Mouse (Mus musculus): ENCODE data around the gene Lrrc8c. TPM values are rescaled to one million over a fixed set of nuclear protein-coding genes. Genes with fewer than 3 reads are reported as not detected.

Gene Lrrc8c
- polyA plus RNA-seq, 1 experiment from 2014 or later: 20.1 TPM

- 74% methylated on average over 5 of the region's 5 CpGs for WGBS
- Histone ChIP-seq H3K27ac (ENCODE audit: low read length) (no peak overlapping the region), H3K9ac (ENCODE audit: low read length) (no peak overlapping the region), H3K4me1 (ENCODE audit: control insufficient read depth, insufficient read depth, low read length) (peaks cover 7% of the 10 kb centered on the region), H3K27me3 (ENCODE audit: control insufficient read depth, insufficient read depth, low read length) (no peaks in the 10 kb centered on the region), H3K9me3 (replicated peaks; ENCODE audit: control insufficient read depth, low read length) (no peaks in the 10 kb centered on the region), H3K4me3 (ENCODE audit: low read length) (no peak overlapping the region), H3K36me3 (ENCODE audit: control insufficient read depth, insufficient read depth) (peaks cover 5% of the 10 kb centered on the region), H3K4me2 (ENCODE audit: low read depth, low read length) (no peak overlapping the region)
- no peak for ATAC-seq (replicated peaks; ENCODE audit: extremely low read depth, insufficient read depth, low FRiP score)
Observed at GRCm38 (mm10) chr5:105574835-105575234, 55.6 kb downstream of the Lrrc8c start.

GRCm38 (mm10) chr5:105575839-105576238 lies 56.7 kb downstream of the Lrrc8c start:
- no peaks in the 10 kb centered on the region for H3K27me3 ChIP-seq (ENCODE audit: control insufficient read depth, insufficient read depth, low read length)
- no peak overlapping the region for H3K9ac ChIP-seq (ENCODE audit: low read length)
- H3K4me2 ChIP-seq (ENCODE audit: low read depth, low read length): no peak overlapping the region
- WGBS: 34% methylated on average over 6 of the region's 6 CpGs
- no peak overlapping the region for H3K27ac ChIP-seq (ENCODE audit: low read length)
- no peaks in the 10 kb centered on the region for H3K9me3 ChIP-seq (replicated peaks; ENCODE audit: control insufficient read depth, low read length)
- H3K4me3 ChIP-seq (ENCODE audit: low read length): no peak overlapping the region
- no peak for ATAC-seq (replicated peaks; ENCODE audit: extremely low read depth, insufficient read depth, low FRiP score)
- H3K36me3 ChIP-seq (ENCODE audit: control insufficient read depth, insufficient read depth): peaks cover 8% of the 10 kb centered on the region
- peaks cover 7% of the 10 kb centered on the region for H3K4me1 ChIP-seq (ENCODE audit: control insufficient read depth, insufficient read depth, low read length)

- H3K4me1 ChIP-seq (ENCODE audit: control insufficient read depth, insufficient read depth, low read length): peaks cover 11% of the 10 kb centered on the region
- H3K4me2 ChIP-seq (ENCODE audit: low read depth, low read length): no peak overlapping the region
- 59% methylated on average over 10 of the region's 10 CpGs for WGBS
- no peaks in the 10 kb centered on the region for H3K9me3 ChIP-seq (replicated peaks; ENCODE audit: control insufficient read depth, low read length)
- no peak overlapping the region for H3K9ac ChIP-seq (ENCODE audit: low read length)
- H3K36me3 ChIP-seq (ENCODE audit: control insufficient read depth, insufficient read depth): peaks cover 8% of the 10 kb centered on the region
- H3K27ac ChIP-seq (ENCODE audit: low read length): no peak overlapping the region
- ATAC-seq (replicated peaks; ENCODE audit: extremely low read depth, insufficient read depth, low FRiP score): no peak
- H3K27me3 ChIP-seq (ENCODE audit: control insufficient read depth, insufficient read depth, low read length): no peaks in the 10 kb centered on the region
- H3K4me3 ChIP-seq (ENCODE audit: low read length): no peak overlapping the region
Observed at GRCm38 (mm10) chr5:105580909-105581308, 61.7 kb downstream of the Lrrc8c start.

- H3K27me3 ChIP-seq (ENCODE audit: control insufficient read depth, insufficient read depth, low read length): no peaks in the 10 kb centered on the region
- H3K9me3 ChIP-seq (replicated peaks; ENCODE audit: control insufficient read depth, low read length): no peaks in the 10 kb centered on the region
- no peak for ATAC-seq (replicated peaks; ENCODE audit: extremely low read depth, insufficient read depth, low FRiP score)
- 62% methylated on average over 4 of the region's 4 CpGs for WGBS
- no peak overlapping the region for H3K9ac ChIP-seq (ENCODE audit: low read length)
- H3K27ac ChIP-seq (ENCODE audit: low read length): peak overlapping the region; percentile 85
- peaks cover 2% of the 10 kb centered on the region; the same call in 1 of the 2 replicates for H3K36me3 ChIP-seq (ENCODE audit: control insufficient read depth, insufficient read depth)
- peaks cover 14% of the 10 kb centered on the region for H3K4me1 ChIP-seq (ENCODE audit: control insufficient read depth, insufficient read depth, low read length)
- no peak overlapping the region for H3K4me2 ChIP-seq (ENCODE audit: low read depth, low read length)
- no peak overlapping the region for H3K4me3 ChIP-seq (ENCODE audit: low read length)
Observed at GRCm38 (mm10) chr5:105585929-105586328, 66.7 kb downstream of the Lrrc8c start.

GRCm38 (mm10) chr5:105586655-105587054 lies 67.5 kb downstream of the Lrrc8c start:
- H3K9ac ChIP-seq (ENCODE audit: low read length): no peak overlapping the region
- peaks cover 14% of the 10 kb centered on the region for H3K4me1 ChIP-seq (ENCODE audit: control insufficient read depth, insufficient read depth, low read length)
- no peaks in the 10 kb centered on the region for H3K27me3 ChIP-seq (ENCODE audit: control insufficient read depth, insufficient read depth, low read length)
- no peaks in the 10 kb centered on the region for H3K36me3 ChIP-seq (ENCODE audit: control insufficient read depth, insufficient read depth)
- ATAC-seq (replicated peaks; ENCODE audit: extremely low read depth, insufficient read depth, low FRiP score): peak; percentile 71
- no peak overlapping the region for H3K4me3 ChIP-seq (ENCODE audit: low read length)
- H3K9me3 ChIP-seq (replicated peaks; ENCODE audit: control insufficient read depth, low read length): no peaks in the 10 kb centered on the region
- no peak overlapping the region for H3K4me2 ChIP-seq (ENCODE audit: low read depth, low read length)
- WGBS: 57% methylated on average over 5 of the region's 5 CpGs
- H3K27ac ChIP-seq (ENCODE audit: low read length): peak overlapping the region; percentile 85

- no peaks in the 10 kb centered on the region for H3K9me3 ChIP-seq (replicated peaks; ENCODE audit: control insufficient read depth, low read length)
- H3K9ac ChIP-seq (ENCODE audit: low read length): no peak overlapping the region
- H3K27ac ChIP-seq (ENCODE audit: low read length): peak overlapping the region; percentile 85
- ATAC-seq (replicated peaks; ENCODE audit: extremely low read depth, insufficient read depth, low FRiP score): no peak
- WGBS: 76% methylated on average over 6 of the region's 6 CpGs
- no peak overlapping the region for H3K4me2 ChIP-seq (ENCODE audit: low read depth, low read length)
- H3K4me3 ChIP-seq (ENCODE audit: low read length): no peak overlapping the region
- H3K36me3 ChIP-seq (ENCODE audit: control insufficient read depth, insufficient read depth): no peaks in the 10 kb centered on the region
- H3K4me1 ChIP-seq (ENCODE audit: control insufficient read depth, insufficient read depth, low read length): peaks cover 14% of the 10 kb centered on the region
- H3K27me3 ChIP-seq (ENCODE audit: control insufficient read depth, insufficient read depth, low read length): no peaks in the 10 kb centered on the region
Observed at GRCm38 (mm10) chr5:105587471-105587870, 68.3 kb downstream of the Lrrc8c start.

GRCm38 (mm10) chr5:105588683-105589082 lies 69.5 kb downstream of the Lrrc8c start:
- Histone ChIP-seq H3K9ac (ENCODE audit: low read length) (no peak overlapping the region), H3K4me1 (ENCODE audit: control insufficient read depth, insufficient read depth, low read length) (peaks cover 14% of the 10 kb centered on the region), H3K27ac (ENCODE audit: low read length) (no peak overlapping the region), H3K4me2 (ENCODE audit: low read depth, low read length) (no peak overlapping the region), H3K27me3 (ENCODE audit: control insufficient read depth, insufficient read depth, low read length) (no peaks in the 10 kb centered on the region), H3K9me3 (replicated peaks; ENCODE audit: control insufficient read depth, low read length) (no peaks in the 10 kb centered on the region), H3K36me3 (ENCODE audit: control insufficient read depth, insufficient read depth) (no peaks in the 10 kb centered on the region), H3K4me3 (ENCODE audit: low read length) (no peak overlapping the region)
- 72% methylated on average over 4 of the region's 4 CpGs for WGBS
- ATAC-seq (replicated peaks; ENCODE audit: extremely low read depth, insufficient read depth, low FRiP score): no peak

- no peak overlapping the region for H3K9ac ChIP-seq (ENCODE audit: low read length)
- no peak overlapping the region for H3K27ac ChIP-seq (ENCODE audit: low read length)
- no peak overlapping the region for H3K4me3 ChIP-seq (ENCODE audit: low read length)
- H3K9me3 ChIP-seq (replicated peaks; ENCODE audit: control insufficient read depth, low read length): no peaks in the 10 kb centered on the region
- ATAC-seq (replicated peaks; ENCODE audit: extremely low read depth, insufficient read depth, low FRiP score): no peak
- 83% methylated on average over 3 of the region's 3 CpGs for WGBS
- H3K4me1 ChIP-seq (ENCODE audit: control insufficient read depth, insufficient read depth, low read length): peaks cover 14% of the 10 kb centered on the region
- no peaks in the 10 kb centered on the region for H3K36me3 ChIP-seq (ENCODE audit: control insufficient read depth, insufficient read depth)
- H3K27me3 ChIP-seq (ENCODE audit: control insufficient read depth, insufficient read depth, low read length): no peaks in the 10 kb centered on the region
- no peak overlapping the region for H3K4me2 ChIP-seq (ENCODE audit: low read depth, low read length)
Observed at GRCm38 (mm10) chr5:105589119-105589518, 69.9 kb downstream of the Lrrc8c start.

GRCm38 (mm10) chr5:105592396-105592795 lies 73.2 kb downstream of the Lrrc8c start:
- H3K4me3 ChIP-seq (ENCODE audit: low read length): no peak overlapping the region
- peaks cover 5% of the 10 kb centered on the region for H3K4me1 ChIP-seq (ENCODE audit: control insufficient read depth, insufficient read depth, low read length)
- no peak overlapping the region for H3K4me2 ChIP-seq (ENCODE audit: low read depth, low read length)
- no peaks in the 10 kb centered on the region for H3K36me3 ChIP-seq (ENCODE audit: control insufficient read depth, insufficient read depth)
- WGBS: 69% methylated on average over 4 of the region's 4 CpGs
- no peak for ATAC-seq (replicated peaks; ENCODE audit: extremely low read depth, insufficient read depth, low FRiP score)
- H3K27ac ChIP-seq (ENCODE audit: low read length): no peak overlapping the region
- no peaks in the 10 kb centered on the region for H3K27me3 ChIP-seq (ENCODE audit: control insufficient read depth, insufficient read depth, low read length)
- no peak overlapping the region for H3K9ac ChIP-seq (ENCODE audit: low read length)
- no peaks in the 10 kb centered on the region for H3K9me3 ChIP-seq (replicated peaks; ENCODE audit: control insufficient read depth, low read length)

- no peaks in the 10 kb centered on the region for H3K36me3 ChIP-seq (ENCODE audit: control insufficient read depth, insufficient read depth)
- no peaks in the 10 kb centered on the region for H3K27me3 ChIP-seq (ENCODE audit: control insufficient read depth, insufficient read depth, low read length)
- no peak overlapping the region for H3K9ac ChIP-seq (ENCODE audit: low read length)
- 91% methylated on average over 9 of the region's 9 CpGs for WGBS
- no peaks in the 10 kb centered on the region for H3K9me3 ChIP-seq (replicated peaks; ENCODE audit: control insufficient read depth, low read length)
- H3K4me2 ChIP-seq (ENCODE audit: low read depth, low read length): no peak overlapping the region
- no peak overlapping the region for H3K27ac ChIP-seq (ENCODE audit: low read length)
- no peak for ATAC-seq (replicated peaks; ENCODE audit: extremely low read depth, insufficient read depth, low FRiP score)
- no peak overlapping the region for H3K4me3 ChIP-seq (ENCODE audit: low read length)
- peaks cover 8% of the 10 kb centered on the region for H3K4me1 ChIP-seq (ENCODE audit: control insufficient read depth, insufficient read depth, low read length)
Observed at GRCm38 (mm10) chr5:105593630-105594029, 74.4 kb downstream of the Lrrc8c start.

Data from heart, embryonic 16.5 days (tissue).